Mouse (Mus musculus): ENCODE results near the gene Defa32.
"Not testable (repeated sequence)": the region's sequence is repeated elsewhere in the genome, so short reads cannot be mapped to it uniquely, and the experiment has no call there.

Defa32 gene

DNA sequence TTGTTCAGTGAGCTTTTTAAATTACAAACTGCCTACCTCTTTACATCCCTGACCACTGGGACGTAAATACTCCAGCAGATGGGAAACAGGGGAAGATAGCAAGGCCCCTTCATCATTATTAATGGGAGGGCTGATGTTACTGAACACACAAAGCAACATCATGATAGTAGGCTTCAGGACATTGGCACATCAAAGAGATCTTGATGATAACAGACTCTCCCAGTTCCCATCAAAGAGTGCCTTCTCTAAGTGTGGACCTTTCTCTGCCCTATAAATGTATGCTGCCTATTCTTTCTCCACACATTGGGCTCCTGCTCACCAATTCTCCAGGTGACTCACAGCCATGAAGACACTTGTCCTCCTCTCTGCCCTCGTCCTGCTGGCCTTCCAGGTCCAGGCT lies at the start of gene Defa32:
TSS of gene Defa32 (plus strand) at position 301 of the 400 bp plus-strand sequence.
- DNase-seq, result not testable (repeated sequence)

DNA sequence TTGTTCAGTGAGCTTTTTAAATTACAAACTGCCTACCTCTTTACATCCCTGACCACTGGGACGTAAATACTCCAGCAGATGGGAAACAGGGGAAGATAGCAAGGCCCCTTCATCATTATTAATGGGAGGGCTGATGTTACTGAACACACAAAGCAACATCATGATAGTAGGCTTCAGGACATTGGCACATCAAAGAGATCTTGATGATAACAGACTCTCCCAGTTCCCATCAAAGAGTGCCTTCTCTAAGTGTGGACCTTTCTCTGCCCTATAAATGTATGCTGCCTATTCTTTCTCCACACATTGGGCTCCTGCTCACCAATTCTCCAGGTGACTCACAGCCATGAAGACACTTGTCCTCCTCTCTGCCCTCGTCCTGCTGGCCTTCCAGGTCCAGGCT lies 19.9 kb upstream of the Defa32 start, which contains the start of gene Defa20:
TSS of gene Defa20 (plus strand) at position 301 of the 400 bp plus-strand sequence.
- not testable (repeated sequence) for DNase-seq

DNA sequence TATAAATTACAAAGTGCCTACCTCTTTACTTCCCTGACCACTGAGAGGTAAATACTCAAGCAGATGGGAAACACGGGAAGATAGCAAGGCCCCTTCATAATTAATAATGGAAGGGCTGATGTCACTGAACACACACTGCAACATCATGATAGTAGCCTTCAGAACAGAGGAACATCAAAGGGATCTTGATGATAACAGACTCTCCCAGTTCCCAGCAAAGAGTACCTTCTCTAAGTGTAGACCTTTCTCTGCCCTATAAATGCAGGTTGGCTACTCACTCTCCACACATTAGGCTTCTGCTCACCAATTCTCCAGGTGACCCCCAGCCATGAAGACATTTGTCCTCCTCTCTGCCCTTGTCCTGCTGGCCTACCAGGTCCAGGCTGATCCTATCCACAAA lies 36.3 kb downstream of the Defa32 start, which contains the start of gene Defa37:
TSS of gene Defa37 (plus strand) at position 301 of the 400 bp plus-strand sequence.
- not testable (repeated sequence) for DNase-seq

Measured in cerebellum, adult 11-12 months (tissue).